In the genomic region with DNA sequence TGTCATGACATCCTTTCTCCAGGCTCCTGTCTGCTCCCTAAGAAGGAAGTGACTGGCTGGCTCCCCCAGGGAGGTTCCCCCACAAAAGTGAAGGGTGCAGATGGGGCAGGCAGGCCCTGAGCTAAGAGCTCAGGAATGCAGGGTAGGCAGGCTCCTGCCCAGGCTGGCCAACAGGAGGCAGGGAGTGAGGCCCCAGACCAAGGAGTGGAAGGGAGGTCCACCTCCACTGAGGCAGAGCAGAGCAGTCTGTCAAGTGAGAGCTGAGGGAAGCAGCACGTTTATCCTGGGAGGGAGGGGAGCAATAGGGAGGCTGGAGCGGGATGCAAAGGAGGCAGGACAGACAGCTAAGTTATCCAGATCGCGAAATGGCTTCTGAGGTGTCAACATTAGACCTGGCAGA, we compare ENCODE assay signal across 12 mouse cellular contexts. TPM values are rescaled to one million over a fixed set of nuclear protein-coding genes. Genes with fewer than 3 reads are reported as not detected.
A peak's percentile ranks its signal among the peaks of the same experiment; 100 is the strongest.
DNase-seq lines count a peak whose midpoint lies in the region; ATAC-seq and TF ChIP-seq lines count a peak whose summit lies in the region.
"Had no signal": no experiment of that assay in that cellular context is flagged by ENCODE, and none has a peak within 500 bp of the region (broad histone marks: within the 10 kb centered on the region; RNA-seq: fewer than 3 reads in every experiment).

No protein-coding gene starts in this region.

- H3K27me3 ChIP-seq in heart, embryonic 11.5 days (ENCODE audit: control insufficient read depth, insufficient read depth, low read length) = no peaks in the 10 kb centered on the region
- H3K27me3 ChIP-seq in lung, postnatal 0 days (replicated peaks; ENCODE audit: insufficient read depth, low read length) = no peaks in the 10 kb centered on the region
- no peaks in the 10 kb centered on the region for H3K27me3 ChIP-seq in limb, embryonic 12.5 days
- H3K27me3 ChIP-seq: limb, embryonic 15.5 days; stomach, embryonic 15.5 days had no signal

- no peak for TF ChIP-seq EP300 in lung, postnatal 0 days (IDR thresholded peaks at IDR 0.05)

- H3K4me3 ChIP-seq in heart, embryonic 11.5 days (ENCODE audit: low read depth, low read length) = 0 out of 2 replicates have a peak overlapping the region, but pooled peaks have one; percentile 8
- no peak overlapping the region for H3K4me3 ChIP-seq in lung, postnatal 0 days (ENCODE audit: low read depth, low read length)
- no peak overlapping the region for H3K4me3 ChIP-seq in bone marrow macrophage, adult 2 months (ENCODE audit: insufficient read depth, low read length)
- H3K4me3 ChIP-seq in limb, embryonic 12.5 days (replicated peaks) = no peak overlapping the region
- H3K4me3 ChIP-seq: limb, embryonic 15.5 days; stomach, embryonic 15.5 days had no signal

- H3K4me1 ChIP-seq in heart, embryonic 11.5 days (ENCODE audit: control insufficient read depth, insufficient read depth, low read length) = peaks cover 69% of the 10 kb centered on the region
- H3K4me1 ChIP-seq in lung, postnatal 0 days (ENCODE audit: insufficient read depth, low read depth, low read length) = peaks cover 12% of the 10 kb centered on the region; the same call in 1 of the 2 replicates
- H3K4me1 ChIP-seq in bone marrow macrophage, adult 2 months (ENCODE audit: control insufficient read depth, insufficient read depth, low read length) = peaks cover 39% of the 10 kb centered on the region
- peaks cover 56% of the 10 kb centered on the region for H3K4me1 ChIP-seq in limb, embryonic 12.5 days (replicated peaks)

- TF ChIP-seq POLR2A in bone marrow macrophage, adult 2 months (IDR thresholded peaks at IDR 0.05; ENCODE audit: borderline replicate concordance, low read depth, low read length) = no peak

- no peak overlapping the region for H3K9ac ChIP-seq in heart, embryonic 11.5 days (ENCODE audit: low read depth, low read length)
- H3K9ac ChIP-seq in lung, postnatal 0 days (replicated peaks; ENCODE audit: low read depth) = no peak overlapping the region
- H3K9ac ChIP-seq in limb, embryonic 12.5 days (replicated peaks) = no peak overlapping the region
- H3K9ac ChIP-seq: limb, embryonic 15.5 days; stomach, embryonic 15.5 days had no signal

- no peak for ATAC-seq in heart, embryonic 11.5 days (replicated peaks; ENCODE audit: insufficient number of reproducible peaks, low FRiP score, low TSS enrichment)
- no peak for ATAC-seq in lung, postnatal 0 days
- no peak for ATAC-seq in limb, embryonic 12.5 days (ENCODE audit: insufficient number of reproducible peaks, insufficient read depth, low FRiP score, low TSS enrichment, low read depth)

- peak; percentile 18; the same call in 1 of the 2 replicates for TF ChIP-seq CTCF in lung, postnatal 0 days (IDR thresholded peaks at IDR 0.05)
- no peak for TF ChIP-seq CTCF in bone marrow macrophage, adult 2 months (IDR thresholded peaks at IDR 0.05; ENCODE audit: low read depth, low read length)

- 36% methylated on average over 4 of the region's 4 CpGs for WGBS in heart, embryonic 11.5 days (ENCODE audit: insufficient replicate concordance)
- 53% methylated on average over 4 of the region's 4 CpGs for WGBS in lung, postnatal 0 days
- 54% methylated on average over 4 of the region's 4 CpGs for WGBS in limb, embryonic 12.5 days

- H3K36me3 ChIP-seq in heart, embryonic 11.5 days (ENCODE audit: control insufficient read depth, insufficient read depth, low read length) = no peaks in the 10 kb centered on the region
- H3K36me3 ChIP-seq in lung, postnatal 0 days (ENCODE audit: insufficient read depth, low read length) = 0 out of 2 replicates have a peak, but pooled peaks cover 5% of the 10 kb centered on the region
- H3K36me3 ChIP-seq in limb, embryonic 12.5 days = peaks cover 48% of the 10 kb centered on the region
- H3K36me3 ChIP-seq: stomach, embryonic 15.5 days had no signal

- H3K4me2 ChIP-seq in heart, embryonic 11.5 days = peak overlapping the region; percentile 39; the same call in 1 of the 2 replicates
- no peak overlapping the region for H3K4me2 ChIP-seq in lung, postnatal 0 days (replicated peaks; ENCODE audit: low read depth, low read length)
- H3K4me2 ChIP-seq in limb, embryonic 12.5 days = no peak overlapping the region
- H3K4me2 ChIP-seq: limb, embryonic 15.5 days had no signal

- peak overlapping the region; percentile 80 for H3K27ac ChIP-seq in heart, embryonic 11.5 days (ENCODE audit: low read depth, low read length)
- H3K27ac ChIP-seq in lung, postnatal 0 days (ENCODE audit: low read length) = 0 out of 2 replicates have a peak overlapping the region, but pooled peaks have one; percentile 44
- peak overlapping the region; percentile 12; the same call in 1 of the 2 replicates for H3K27ac ChIP-seq in bone marrow macrophage, adult 2 months (ENCODE audit: insufficient read depth, low read depth, low read length)
- peak overlapping the region; percentile 41; the same call in 1 of the 2 replicates for H3K27ac ChIP-seq in limb, embryonic 12.5 days
- H3K27ac ChIP-seq: stomach, embryonic 15.5 days had no signal

- no peaks in the 10 kb centered on the region for H3K9me3 ChIP-seq in heart, embryonic 11.5 days (replicated peaks; ENCODE audit: control insufficient read depth, low read length)
- no peaks in the 10 kb centered on the region for H3K9me3 ChIP-seq in lung, postnatal 0 days (ENCODE audit: low read length)
- no peaks in the 10 kb centered on the region for H3K9me3 ChIP-seq in limb, embryonic 12.5 days
- H3K9me3 ChIP-seq: limb, embryonic 15.5 days; stomach, embryonic 15.5 days had no signal

- DNase-seq in heart, adult 8-10 months (ENCODE audit: low spot score) = no peak
- DNase-seq in lung, postnatal 0 days (ENCODE audit: low spot score) = no peak
- no peak for DNase-seq in lung, postnatal 25 days (ENCODE audit: low spot score)
- DNase-seq in T-cell, adult 2 months (ENCODE audit: low spot score) = no peak
- DNase-seq in gastrocnemius, adult 8-10 months (ENCODE audit: low spot score in 2 of 2) = no peak
- DNase-seq: cerebellum, postnatal 14 days; lung, postnatal 14 days had no signal

RNA-seq across cellular contexts. Expression of a gene that starts 5.5 kb away (rescaled TPM):
- polyA plus RNA-seq in heart, embryonic 11.5 days (2014; fragmentation: Nextera tagmentation; extraction: Ambion mirVana) = 37.0 and 44.6 TPM in 2 replicates
- total RNA-seq in heart, adult 8-10 months (2022) = 100 to 1,000 TPM; 266 to 279 (median 267) TPM
- polyA plus RNA-seq in lung, postnatal 0 days (2015; fragmentation: Nextera tagmentation; extraction: Ambion mirVana) = 27.2 and 33.3 TPM in 2 replicates
- polyA plus RNA-seq in bone marrow macrophage, adult 2 months (2012; ENCODE audit: insufficient read depth, insufficient read length, missing spikeins) = 131 and 139 TPM in 2 replicates
- polyA plus RNA-seq in limb, embryonic 12.5 days (2016; fragmentation: Nextera tagmentation; extraction: Ambion mirVana) = 83.5 and 85.1 TPM in 2 replicates
- 100 to 1,000 TPM; 138 to 195 (median 173) TPM for total RNA-seq in gastrocnemius, adult 8-10 months (2022)

RNA-seq across cellular contexts. Expression of a gene that starts 11.5 kb away (rescaled TPM):
- 11.0 and 28.0 TPM in 2 replicates for polyA plus RNA-seq in heart, embryonic 11.5 days (2014; fragmentation: Nextera tagmentation; extraction: Ambion mirVana)
- 10 to 100 TPM; 45.4 to 56.5 (median 51.6) TPM for total RNA-seq in heart, adult 8-10 months (2022)
- polyA plus RNA-seq in lung, postnatal 0 days (2015; fragmentation: Nextera tagmentation; extraction: Ambion mirVana) = 95.9 and 97.9 TPM in 2 replicates
- 69.6 and 79.6 TPM in 2 replicates for polyA plus RNA-seq in bone marrow macrophage, adult 2 months (2012; ENCODE audit: insufficient read depth, insufficient read length, missing spikeins)
- 105 and 111 TPM in 2 replicates for polyA plus RNA-seq in limb, embryonic 12.5 days (2016; fragmentation: Nextera tagmentation; extraction: Ambion mirVana)
- total RNA-seq in gastrocnemius, adult 8-10 months (2022) = 10 to 100 TPM; 19.7 to 23.2 (median 22.3) TPM

RNA-seq across cellular contexts. Expression of a gene that starts 35.9 kb away (rescaled TPM):
- polyA plus RNA-seq in heart, embryonic 11.5 days (2014; fragmentation: Nextera tagmentation; extraction: Ambion mirVana) = 2.0 and 3.0 TPM in 2 replicates
- under 1 TPM; 0.35 to 0.91 (median 0.46) TPM for total RNA-seq in heart, adult 8-10 months (2022)
- 1.4 and 1.9 TPM in 2 replicates for polyA plus RNA-seq in lung, postnatal 0 days (2015; fragmentation: Nextera tagmentation; extraction: Ambion mirVana)
- polyA plus RNA-seq in bone marrow macrophage, adult 2 months (2012; ENCODE audit: insufficient read depth, insufficient read length, missing spikeins) = not detected in 2 replicates
- polyA plus RNA-seq in limb, embryonic 12.5 days (2016; fragmentation: Nextera tagmentation; extraction: Ambion mirVana) = 13.3 and 16.7 TPM in 2 replicates
- total RNA-seq in gastrocnemius, adult 8-10 months (2022) = 1 to 10 TPM in 2 of 4 experiments, under 1 TPM in 2; 0.46 to 1.6 (median 1.1) TPM

RNA-seq across cellular contexts. Expression of a gene that starts 48.1 kb away (rescaled TPM):
- polyA plus RNA-seq in heart, embryonic 11.5 days (2014; fragmentation: Nextera tagmentation; extraction: Ambion mirVana) = 131 and 155 TPM in 2 replicates
- 100 to 1,000 TPM; 112 to 128 (median 121) TPM for total RNA-seq in heart, adult 8-10 months (2022)
- polyA plus RNA-seq in lung, postnatal 0 days (2015; fragmentation: Nextera tagmentation; extraction: Ambion mirVana) = 98.6 and 112 TPM in 2 replicates
- polyA plus RNA-seq in bone marrow macrophage, adult 2 months (2012; ENCODE audit: insufficient read depth, insufficient read length, missing spikeins) = 230 and 236 TPM in 2 replicates
- 303 and 349 TPM in 2 replicates for polyA plus RNA-seq in limb, embryonic 12.5 days (2016; fragmentation: Nextera tagmentation; extraction: Ambion mirVana)
- 100 to 1,000 TPM in 3 of 4 experiments, 10 to 100 TPM in 1; 95.8 to 107 (median 105) TPM for total RNA-seq in gastrocnemius, adult 8-10 months (2022)

Comparison
In these comparisons a context has a peak if more than half of its experiments do, and no peak if none do; other contexts are left out.
1. H3K27ac ChIP-seq: peak in every context shown above with its lines; median percentile 80 in heart, embryonic 11.5 days; 44 in lung, postnatal 0 days; 41 in limb, embryonic 12.5 days; 12 in bone marrow macrophage, adult 2 months.